Mouse (Mus musculus): Measurements from ENCODE around the gene Car5a. TPM values are rescaled to one million over a fixed set of nuclear protein-coding genes. Genes with fewer than 3 reads are reported as not detected.
A peak's percentile ranks its signal among the peaks of the same experiment; 100 is the strongest.

The Car5a gene
- total RNA-seq, 2 experiments from 2014 or later = not detected

GRCm38 (mm10) chr8:121906542-121907512 lies 37.9 kb downstream of the Car5a start:
- DNase-seq = peak; percentile 44 to 58

GRCm38 (mm10) chr8:121905864-121906263 lies 38.8 kb downstream of the Car5a start:
- no peak for DNase-seq

GRCm38 (mm10) chr8:121905420-121905819 lies 39.3 kb downstream of the Car5a start:
- no peak for DNase-seq

GRCm38 (mm10) chr8:121904999-121905398 lies 39.7 kb downstream of the Car5a start:
- DNase-seq = peak in 1 of 2 experiments; percentile 32

GRCm38 (mm10) chr8:121903977-121904376 lies 40.7 kb downstream of the Car5a start:
- DNase-seq = no peak

- DNase-seq = peak; percentile 88 to 90
Measured at GRCm38 (mm10) chr8:121901498-121902236, 43.0 kb downstream of the Car5a start.

- no peak for DNase-seq
Measured at GRCm38 (mm10) chr8:121899180-121900044, 45.3 kb downstream of the Car5a start.

GRCm38 (mm10) chr8:121898401-121898931 lies 46.2 kb downstream of the Car5a start:
- peak; percentile 88 to 90 for DNase-seq

GRCm38 (mm10) chr8:121897871-121898381 lies 46.8 kb downstream of the Car5a start:
- peak; percentile 57 to 65 for DNase-seq

- DNase-seq = no peak
Measured at GRCm38 (mm10) chr8:121897205-121897604, 47.5 kb downstream of the Car5a start.

- peak in 1 of 2 experiments; percentile 48 for DNase-seq
Measured at GRCm38 (mm10) chr8:121896476-121897145, 48.1 kb downstream of the Car5a start.

- peak in 1 of 2 experiments; percentile 44 for DNase-seq
Measured at GRCm38 (mm10) chr8:121895910-121896309, 48.8 kb downstream of the Car5a start.

GRCm38 (mm10) chr8:121892875-121893274 lies 51.8 kb downstream of the Car5a start:
- peak; percentile 48 to 54 for DNase-seq

- no peak for DNase-seq
Measured at GRCm38 (mm10) chr8:121889810-121890785, 54.6 kb downstream of the Car5a start.

GRCm38 (mm10) chr8:121889317-121889716 lies 55.4 kb downstream of the Car5a start:
- DNase-seq = peak; percentile 71

GRCm38 (mm10) chr8:121887547-121887946 lies 57.2 kb downstream of the Car5a start:
- DNase-seq = no peak

GRCm38 (mm10) chr8:121885433-121885832 lies 59.3 kb downstream of the Car5a start:
- DNase-seq = no peak

- DNase-seq = no peak
Measured at GRCm38 (mm10) chr8:121885001-121885400, 59.7 kb downstream of the Car5a start.

GRCm38 (mm10) chr8:121884181-121884580 lies 60.5 kb downstream of the Car5a start:
- no peak for DNase-seq

All from adrenal gland, postnatal 36 days (tissue).